Mouse (Mus musculus): Measurements from ENCODE around the gene Rbm19.

GRCm38 (mm10) chr5:120124881-120125690, 8.8 kb downstream of the Rbm19 start:
- TF ChIP-seq CTCF (IDR thresholded peaks at IDR 0.05; ENCODE audit: low read depth) (no peak), EP300 (optimal IDR thresholded peaks at IDR 0.05) (no peak)

Data from stomach, postnatal 0 days (tissue).